Mouse (Mus musculus) lung, adult 2 months (tissue): ENCODE data around the gene Tiam1.
"Not testable (repeated sequence)": the region's sequence is repeated elsewhere in the genome, so short reads cannot be mapped to it uniquely, and the experiment has no call there.

Source experiments
- CTCF ChIP-seq: fragments of 200-500 bp; IDR thresholded peaks from 2 replicates; pipeline ENCODE4 v1.5.1; 2011; ENCODE audit warnings: mild to moderate bottlenecking, low read length, control low read depth; ENCODE audit not compliant: insufficient read depth
- POLR2A ChIP-seq: fragments of 200-500 bp; IDR thresholded peaks from 2 replicates; pipeline ENCODE4 v1.6.1; 2011; ENCODE audit warnings: low read depth, mild to moderate bottlenecking, control low read depth, low read length, borderline replicate concordance; ENCODE audit errors: extremely low read depth

GRCm38 (mm10) chr16:90071125-90071524, 72.4 kb downstream of the Tiam1 start:
- TF ChIP-seq CTCF, POLR2A: not testable (repeated sequence)
